Mouse (Mus musculus) C2C12 (cell line): ENCODE measurements around the gene Slamf9.

Source experiments
- CEBPB ChIP-seq: IDR thresholded peaks from one replicate; pipeline ENCODE4 v1.6.1; 2011; ENCODE audit warnings: low read depth, mild to moderate bottlenecking, control low read depth, moderate library complexity
- CTCF ChIP-seq: IDR thresholded peaks from one replicate; pipeline ENCODE4 v1.5.1; 2011; ENCODE audit not compliant: control insufficient read depth, insufficient read depth, insufficient read length
- FOSL1 ChIP-seq: IDR thresholded peaks from one replicate; pipeline ENCODE4 v1.8.0; 2011; ENCODE audit warnings: mild to moderate bottlenecking, low read length; ENCODE audit not compliant: poor library complexity, insufficient read depth, severe bottlenecking
- MAX ChIP-seq: IDR thresholded peaks from one replicate; pipeline ENCODE4 v1.6.1; 2011; ENCODE audit warnings: mild to moderate bottlenecking, control low read depth
- MYOD1 ChIP-seq: IDR thresholded peaks from one replicate; pipeline ENCODE4 v1.6.1; 2011; ENCODE audit warnings: low read depth; ENCODE audit not compliant: control insufficient read depth, insufficient read length
- MYOG ChIP-seq: IDR thresholded peaks from one replicate; pipeline ENCODE4 v1.6.1; 2011; ENCODE audit not compliant: control insufficient read depth, insufficient read length; ENCODE audit errors: extremely low read depth
- USF1 ChIP-seq: IDR thresholded peaks from one replicate; pipeline ENCODE4 v1.6.1; 2011; ENCODE audit warnings: low read depth, mild to moderate bottlenecking, control low read depth, moderate library complexity

DNA sequence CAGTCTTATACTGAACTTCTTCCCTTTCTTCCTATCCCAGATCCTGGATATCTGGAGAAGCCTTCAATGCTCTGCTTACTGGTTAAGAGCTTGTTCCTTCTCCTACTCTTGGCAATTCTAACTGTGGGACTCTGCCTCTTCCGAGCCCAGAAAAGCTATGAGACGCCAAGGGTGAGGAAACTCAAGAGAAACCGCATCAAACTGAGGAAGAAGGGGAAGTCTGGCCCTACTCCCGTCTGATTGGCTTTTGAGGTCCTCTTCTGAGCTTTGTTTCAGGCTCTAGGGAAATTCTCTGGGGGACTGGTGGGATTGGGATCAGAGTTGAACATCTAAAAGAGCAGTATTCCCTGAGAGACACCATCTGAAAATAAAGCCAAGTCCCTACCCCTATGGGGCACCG, 2.9 kb downstream of the Slamf9 start:
- no peak for TF ChIP-seq CTCF
- TF ChIP-seq MYOG = no peak
- TF ChIP-seq CEBPB = no peak
- no peak for TF ChIP-seq MAX
- TF ChIP-seq USF1 = no peak
- TF ChIP-seq MYOD1 = no peak
- TF ChIP-seq FOSL1 = no peak
